Mouse (Mus musculus): ENCODE measurements around the gene A430078G23Rik.

GRCm38 (mm10) chr8:3421507-3421906 is 68.3 kb downstream of the A430078G23Rik start:
- TF ChIP-seq POLR2A (IDR thresholded peaks at IDR 0.05; ENCODE audit: low read depth, low read length) (no peak), CTCF (IDR thresholded peaks at IDR 0.05; ENCODE audit: extremely low read depth, insufficient read depth, insufficient read length, insufficient replicate concordance) (no peak)
